Mouse (Mus musculus): ENCODE results near the gene Dcaf5.

DNA sequence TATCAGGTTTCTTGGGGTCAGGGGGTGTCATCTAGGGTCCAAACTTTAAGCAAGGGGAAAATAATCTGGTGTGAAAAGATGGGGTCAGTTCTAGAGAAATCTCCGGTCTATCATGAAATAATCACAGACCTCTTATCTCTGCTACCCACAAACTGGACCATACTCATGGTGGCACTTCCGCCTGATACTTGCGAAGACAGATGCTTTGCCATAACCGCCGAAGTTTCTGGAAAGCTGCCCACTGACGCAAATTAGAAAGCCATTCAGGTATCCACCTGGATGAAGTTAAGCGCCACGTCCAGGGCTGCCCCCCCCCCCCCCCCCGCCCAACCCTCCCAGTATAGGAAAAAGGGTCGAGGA is 1.8 kb downstream of the Dcaf5 start:
- TF ChIP-seq POLR2A (IDR thresholded peaks at IDR 0.05; ENCODE audit: insufficient read depth, low read depth, low read length) (no peak), CTCF (IDR thresholded peaks at IDR 0.05; ENCODE audit: insufficient read depth, low read depth, low read length) (no peak)

Measured in olfactory bulb, adult 2 months (tissue).